Comparison of ENCODE assay signal across 13 mouse cellular contexts in the genomic region with DNA sequence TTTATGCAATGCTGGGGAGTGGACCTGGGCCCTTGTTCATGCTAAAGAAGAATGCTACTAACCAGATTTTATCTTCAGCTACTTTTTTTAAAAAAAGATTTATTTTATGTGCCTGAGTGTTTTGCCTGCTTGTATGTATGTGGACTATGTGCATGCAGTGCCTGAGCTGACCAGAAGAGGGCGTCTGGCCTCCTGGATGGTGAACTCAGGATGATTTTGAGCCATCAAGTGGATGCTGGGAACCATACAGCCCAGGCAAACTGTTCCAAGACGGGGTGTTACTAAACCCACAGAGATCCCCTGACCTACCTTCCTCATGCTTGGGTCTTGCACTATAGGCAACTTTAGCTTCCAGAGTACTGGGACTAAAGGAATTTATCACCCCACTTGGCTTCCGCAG. TPM values are rescaled to one million over a fixed set of nuclear protein-coding genes. Genes with fewer than 3 reads are reported as not detected.
DNase-seq lines count a peak whose midpoint lies in the region; ATAC-seq and TF ChIP-seq lines count a peak whose summit lies in the region.
"Had no signal": no experiment of that assay in that cellular context is flagged by ENCODE, and none has a peak within 500 bp of the region (broad histone marks: within the 10 kb centered on the region; RNA-seq: fewer than 3 reads in every experiment).

No protein-coding gene starts in this region.

- no peaks in the 10 kb centered on the region for H3K27me3 ChIP-seq in intestine, postnatal 0 days (replicated peaks; ENCODE audit: control insufficient read depth, insufficient read depth, low read length)
- H3K27me3 ChIP-seq in intestine, embryonic 16.5 days (replicated peaks; ENCODE audit: control insufficient read depth, insufficient read depth, low read length): no peaks in the 10 kb centered on the region
- H3K27me3 ChIP-seq in liver, embryonic 14.5 days (ENCODE audit: control insufficient read depth, insufficient read depth, low read length): no peaks in the 10 kb centered on the region
- H3K27me3 ChIP-seq in forebrain, embryonic 11.5 days (ENCODE audit: control insufficient read depth, insufficient read depth, low read length): no peaks in the 10 kb centered on the region
- H3K27me3 ChIP-seq: neural tube, embryonic 13.5 days had no signal

- ATAC-seq in intestine, postnatal 0 days: no peak
- ATAC-seq in intestine, embryonic 16.5 days: no peak
- ATAC-seq in liver, embryonic 14.5 days (ENCODE audit: insufficient read depth): no peak
- ATAC-seq in forebrain, embryonic 11.5 days (replicated peaks; ENCODE audit: low FRiP score): no peak

- TF ChIP-seq EP300 in liver, embryonic 14.5 days (IDR thresholded peaks at IDR 0.05; ENCODE audit: low read depth): no peak

- H3K4me3 ChIP-seq in intestine, postnatal 0 days (ENCODE audit: low read depth, low read length): no peak overlapping the region
- no peak overlapping the region for H3K4me3 ChIP-seq in intestine, embryonic 16.5 days (ENCODE audit: low read length)
- no peak overlapping the region for H3K4me3 ChIP-seq in liver, embryonic 14.5 days (ENCODE audit: insufficient read depth in 1 of 2, low read depth in 2 of 2, low read length in 2 of 2)
- H3K4me3 ChIP-seq in forebrain, embryonic 11.5 days (ENCODE audit: low read depth, low read length): no peak overlapping the region
- H3K4me3 ChIP-seq: hindbrain, embryonic 10.5 days; neural tube, embryonic 13.5 days had no signal

- 0 out of 2 replicates have a peak, but pooled peaks cover 4% of the 10 kb centered on the region for H3K4me1 ChIP-seq in intestine, postnatal 0 days (replicated peaks; ENCODE audit: control insufficient read depth, insufficient read depth, low read length)
- 0 out of 2 replicates have a peak, but pooled peaks cover 9% of the 10 kb centered on the region for H3K4me1 ChIP-seq in intestine, embryonic 16.5 days (ENCODE audit: control insufficient read depth, insufficient read depth, low read length)
- peaks cover 0 to 9% of the 10 kb centered on the region in 2 experiments; a peak in 2 of 4 replicates for H3K4me1 ChIP-seq in liver, embryonic 14.5 days (replicated peaks; ENCODE audit: control insufficient read depth in 2 of 2, insufficient read depth in 2 of 2, low read length in 1 of 2)
- no peaks in the 10 kb centered on the region for H3K4me1 ChIP-seq in forebrain, embryonic 11.5 days (replicated peaks; ENCODE audit: control insufficient read depth, insufficient read depth, low read length)

- no peak overlapping the region for H3K9ac ChIP-seq in intestine, postnatal 0 days (ENCODE audit: low read depth, low read length)
- no peak overlapping the region for H3K9ac ChIP-seq in intestine, embryonic 16.5 days (ENCODE audit: low read depth, low read length)
- H3K9ac ChIP-seq in liver, embryonic 14.5 days (replicated peaks): no peak overlapping the region
- H3K9ac ChIP-seq in forebrain, embryonic 11.5 days (ENCODE audit: low read length): no peak overlapping the region
- H3K9ac ChIP-seq: neural tube, embryonic 13.5 days had no signal

- H3K36me3 ChIP-seq in intestine, postnatal 0 days (ENCODE audit: control insufficient read depth, insufficient read depth): no peaks in the 10 kb centered on the region
- no peaks in the 10 kb centered on the region for H3K36me3 ChIP-seq in intestine, embryonic 16.5 days (ENCODE audit: control insufficient read depth, insufficient read depth, low read length)
- no peaks in the 10 kb centered on the region for H3K36me3 ChIP-seq in liver, embryonic 14.5 days (replicated peaks; ENCODE audit: control insufficient read depth, insufficient read depth, low read depth)
- no peaks in the 10 kb centered on the region for H3K36me3 ChIP-seq in forebrain, embryonic 11.5 days (ENCODE audit: control insufficient read depth, insufficient read depth, low read length)
- H3K36me3 ChIP-seq: hindbrain, embryonic 10.5 days; neural tube, embryonic 13.5 days had no signal

- DNase-seq in A20 (ENCODE audit: low read depth, low spot score) (peak; percentile 50), NIH3T3 (ENCODE audit: low read depth) (peak; percentile 36)
- no peak for DNase-seq in liver, embryonic 14.5 days (ENCODE audit: low read depth in 3 of 3, low spot score in 3 of 3)
- DNase-seq in frontal cortex, adult 2 months (ENCODE audit: extremely low spot score in 1 of 2, low spot score in 1 of 2): no peak
- DNase-seq in forebrain, embryonic 11.5 days (ENCODE audit: low spot score): no peak
- DNase-seq in adrenal gland, postnatal 25 days: no peak

- no peak overlapping the region for H3K4me2 ChIP-seq in intestine, postnatal 0 days (replicated peaks; ENCODE audit: low read depth)
- no peak overlapping the region for H3K4me2 ChIP-seq in intestine, embryonic 16.5 days (ENCODE audit: low read depth, low read length)
- no peak overlapping the region for H3K4me2 ChIP-seq in liver, embryonic 14.5 days (ENCODE audit: low read depth)
- H3K4me2 ChIP-seq in forebrain, embryonic 11.5 days (ENCODE audit: low read depth, low read length, severe bottlenecking): no peak overlapping the region
- H3K4me2 ChIP-seq: neural tube, embryonic 13.5 days had no signal

- H3K27ac ChIP-seq in intestine, postnatal 0 days (ENCODE audit: low read depth, low read length): peak overlapping the region; percentile 64; the same call in 1 of the 2 replicates
- H3K27ac ChIP-seq in intestine, embryonic 16.5 days (ENCODE audit: low read length): no peak overlapping the region
- no peak overlapping the region for H3K27ac ChIP-seq in liver, embryonic 14.5 days
- H3K27ac ChIP-seq in forebrain, embryonic 11.5 days (ENCODE audit: low read depth, low read length): no peak overlapping the region
- H3K27ac ChIP-seq: hindbrain, embryonic 10.5 days; neural tube, embryonic 13.5 days had no signal

- no peaks in the 10 kb centered on the region for H3K9me3 ChIP-seq in intestine, postnatal 0 days (ENCODE audit: control insufficient read depth)
- H3K9me3 ChIP-seq in intestine, embryonic 16.5 days (ENCODE audit: control insufficient read depth, low read length): no peaks in the 10 kb centered on the region
- no peaks in the 10 kb centered on the region for H3K9me3 ChIP-seq in liver, embryonic 14.5 days (ENCODE audit: control insufficient read depth, low read length)
- no peaks in the 10 kb centered on the region for H3K9me3 ChIP-seq in forebrain, embryonic 11.5 days (ENCODE audit: control insufficient read depth, low read length)
- H3K9me3 ChIP-seq: hindbrain, embryonic 10.5 days; neural tube, embryonic 13.5 days had no signal

- TF ChIP-seq CTCF in intestine, postnatal 0 days (IDR thresholded peaks at IDR 0.05; ENCODE audit: low read depth): peak; percentile 70
- peak; percentile 87 for TF ChIP-seq CTCF in liver, embryonic 14.5 days (IDR thresholded peaks at IDR 0.05; ENCODE audit: low read depth)

- WGBS in intestine, postnatal 0 days: 64% methylated on average over 3 of the region's 3 CpGs
- 63% methylated on average over 3 of the region's 3 CpGs for WGBS in intestine, embryonic 16.5 days
- 51% methylated on average over 3 of the region's 3 CpGs for WGBS in liver, embryonic 14.5 days (ENCODE audit: insufficient replicate concordance)
- WGBS in forebrain, embryonic 11.5 days: 63% methylated on average over 3 of the region's 3 CpGs

RNA-seq across cellular contexts. Expression of gene Taf8, which starts 26.4 kb away (rescaled TPM):
- 8.3 and 9.2 TPM in 2 replicates for polyA plus RNA-seq in intestine, postnatal 0 days (2015; fragmentation: Nextera tagmentation; extraction: Ambion mirVana)
- polyA plus RNA-seq in intestine, embryonic 16.5 days (2015; fragmentation: Nextera tagmentation; extraction: Ambion mirVana): 19.1 and 20.4 TPM in 2 replicates
- polyA plus RNA-seq in liver, embryonic 14.5 days (2012; rRNA removed): 13.8 and 15.5 TPM in 2 replicates
- 10.4 and 11.8 TPM in 2 replicates for polyA plus RNA-seq in liver, embryonic 14.5 days (2014; fragmentation: Nextera tagmentation; extraction: Ambion mirVana)
- polyA plus RNA-seq in frontal cortex, adult 2 months (2012; rRNA removed): 30.5 and 32.6 TPM in 2 replicates
- polyA plus RNA-seq in forebrain, embryonic 11.5 days (2014; fragmentation: Nextera tagmentation; extraction: Ambion mirVana): 29.6 and 32.2 TPM in 2 replicates
- total RNA-seq in adrenal gland, postnatal 25 days (2021): 21.1 and 25.7 TPM in 2 replicates

RNA-seq across cellular contexts. Expression of gene Ccnd3, which starts 29.1 kb away (rescaled TPM):
- polyA plus RNA-seq in intestine, postnatal 0 days (2015; fragmentation: Nextera tagmentation; extraction: Ambion mirVana): 175 and 180 TPM in 2 replicates
- 371 and 393 TPM in 2 replicates for polyA plus RNA-seq in intestine, embryonic 16.5 days (2015; fragmentation: Nextera tagmentation; extraction: Ambion mirVana)
- polyA plus RNA-seq in liver, embryonic 14.5 days (2012; rRNA removed): 195 and 227 TPM in 2 replicates
- 379 and 451 TPM in 2 replicates for polyA plus RNA-seq in liver, embryonic 14.5 days (2014; fragmentation: Nextera tagmentation; extraction: Ambion mirVana)
- 34.4 and 36.0 TPM in 2 replicates for polyA plus RNA-seq in frontal cortex, adult 2 months (2012; rRNA removed)
- polyA plus RNA-seq in forebrain, embryonic 11.5 days (2014; fragmentation: Nextera tagmentation; extraction: Ambion mirVana): 253 and 286 TPM in 2 replicates
- total RNA-seq in adrenal gland, postnatal 25 days (2021): 385 and 429 TPM in 2 replicates

RNA-seq across cellular contexts. Expression of gene 1700001C19Rik, which starts 38.5 kb away (rescaled TPM):
- polyA plus RNA-seq in intestine, postnatal 0 days (2015; fragmentation: Nextera tagmentation; extraction: Ambion mirVana): 0.35 and 0.77 TPM in 2 replicates
- polyA plus RNA-seq in intestine, embryonic 16.5 days (2015; fragmentation: Nextera tagmentation; extraction: Ambion mirVana): 0.17 and 0.45 TPM in 2 replicates
- polyA plus RNA-seq in liver, embryonic 14.5 days (2012; rRNA removed): 0.89 and 0.93 TPM in 2 replicates
- 1.1 and 1.2 TPM in 2 replicates for polyA plus RNA-seq in liver, embryonic 14.5 days (2014; fragmentation: Nextera tagmentation; extraction: Ambion mirVana)
- polyA plus RNA-seq in frontal cortex, adult 2 months (2012; rRNA removed): 0.13 and 0.28 TPM in 2 replicates
- polyA plus RNA-seq in forebrain, embryonic 11.5 days (2014; fragmentation: Nextera tagmentation; extraction: Ambion mirVana): 0.40 TPM in 1 of 2 replicates, not detected in the other
- not detected in 2 replicates for total RNA-seq in adrenal gland, postnatal 25 days (2021)
- total RNA-seq: gastrocnemius, adult 8-10 months; layer of hippocampus, adult 18-20 months had no signal
- polyA plus RNA-seq: lung, embryonic 16.5 days had no signal

RNA-seq across cellular contexts. Expression of gene AI661453, which starts 39.3 kb away (rescaled TPM):
- polyA plus RNA-seq in intestine, postnatal 0 days (2015; fragmentation: Nextera tagmentation; extraction: Ambion mirVana): 6.1 and 7.7 TPM in 2 replicates
- polyA plus RNA-seq in intestine, embryonic 16.5 days (2015; fragmentation: Nextera tagmentation; extraction: Ambion mirVana): 3.7 and 4.6 TPM in 2 replicates
- polyA plus RNA-seq in liver, embryonic 14.5 days (2012; rRNA removed): 0.44 and 0.56 TPM in 2 replicates
- polyA plus RNA-seq in liver, embryonic 14.5 days (2014; fragmentation: Nextera tagmentation; extraction: Ambion mirVana): 0.42 and 0.56 TPM in 2 replicates
- 0.23 and 0.24 TPM in 2 replicates for polyA plus RNA-seq in frontal cortex, adult 2 months (2012; rRNA removed)
- polyA plus RNA-seq in forebrain, embryonic 11.5 days (2014; fragmentation: Nextera tagmentation; extraction: Ambion mirVana): 0.27 and 0.31 TPM in 2 replicates
- 0.73 and 0.86 TPM in 2 replicates for total RNA-seq in adrenal gland, postnatal 25 days (2021)

Comparison
In these comparisons a context has a peak if more than half of its experiments do, and no peak if none do; other contexts are left out.
1. DNase-seq: peak in A20 (single experiment) and NIH3T3 (single experiment); none in liver, embryonic 14.5 days (0 of 3), frontal cortex, adult 2 months (0 of 2), forebrain, embryonic 11.5 days (single experiment) and adrenal gland, postnatal 25 days (single experiment).